8 mouse cellular contexts compared by ENCODE assay signal in the genomic region with DNA sequence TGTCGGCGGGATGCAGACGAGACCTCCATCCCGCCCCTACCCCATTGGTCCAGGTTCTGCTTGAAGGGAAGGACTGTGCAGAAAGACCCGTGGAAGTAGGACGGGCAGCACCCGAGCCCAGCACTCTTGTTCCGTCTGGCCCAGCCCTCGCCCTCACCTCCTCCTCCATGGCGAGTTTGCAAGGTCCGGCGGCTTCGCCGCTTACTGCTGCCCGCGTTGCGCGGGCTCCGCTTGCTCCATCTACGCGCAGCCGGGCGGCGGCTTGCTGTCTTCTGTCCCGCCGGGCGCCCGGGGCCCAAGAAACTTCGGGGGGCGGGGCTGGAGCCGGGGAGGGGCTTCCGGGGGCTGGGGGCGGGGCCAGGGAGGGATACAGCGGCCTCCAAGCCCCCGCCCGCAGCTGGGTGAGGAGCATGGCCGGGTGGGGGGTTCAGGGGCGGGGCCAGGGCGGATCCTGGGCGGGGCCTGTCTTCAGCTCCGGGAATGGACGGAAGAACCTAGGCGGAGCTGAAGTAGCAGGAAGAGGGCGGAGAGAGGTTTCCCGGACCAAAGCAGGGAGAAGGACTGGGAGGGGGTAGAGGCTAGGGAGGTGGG. TPM values are rescaled to one million over a fixed set of nuclear protein-coding genes. Genes with fewer than 3 reads are reported as not detected.
DNase-seq lines count a peak whose midpoint lies in the region; ATAC-seq lines count a peak whose summit lies in the region.

Gene Plekho2, minus strand, starts transcription at position 260 of the 591 bp plus-strand sequence.

- H3K27me3 ChIP-seq in heart, embryonic 14.5 days (ENCODE audit: control insufficient read depth, insufficient read depth, low read length) = no peaks in the 10 kb centered on the region
- H3K27me3 ChIP-seq in liver, embryonic 15.5 days = no peaks in the 10 kb centered on the region
- H3K27me3 ChIP-seq in neural tube, embryonic 12.5 days (replicated peaks) = no peaks in the 10 kb centered on the region

- H3K9me3 ChIP-seq in heart, embryonic 14.5 days (ENCODE audit: control insufficient read depth, low read length) = no peaks in the 10 kb centered on the region
- H3K9me3 ChIP-seq in liver, embryonic 15.5 days (replicated peaks) = no peaks in the 10 kb centered on the region
- H3K9me3 ChIP-seq in neural tube, embryonic 12.5 days = no peaks in the 10 kb centered on the region

- peak; percentile 88 for DNase-seq in fibroblast of lung, adult 2 months (ENCODE audit: low read depth)
- peak; percentile 97 for DNase-seq in kidney, postnatal 14 days
- peak; percentile 84 for DNase-seq in telencephalon, adult 2 months (ENCODE audit: low read depth, low spot score)

- peak within 1 kb of the TSS; percentile 86 for H3K4me2 ChIP-seq in heart, embryonic 14.5 days (ENCODE audit: low read length)
- peak within 1 kb of the TSS; percentile 84 for H3K4me2 ChIP-seq in liver, embryonic 15.5 days
- peak within 1 kb of the TSS; percentile 68 for H3K4me2 ChIP-seq in neural tube, embryonic 12.5 days (replicated peaks)

- H3K27ac ChIP-seq in brown adipose tissue, adult 24 weeks (replicated peaks; ENCODE audit: low read depth, low read length) = peak within 1 kb of the TSS; percentile 97
- peak within 1 kb of the TSS; percentile 59 to 82 for H3K27ac ChIP-seq in heart, embryonic 14.5 days (replicated peaks in 1 of 2; ENCODE audit: control insufficient read depth in 1 of 2, insufficient read depth in 1 of 2, low read depth in 2 of 2, low read length in 2 of 2)
- peak within 1 kb of the TSS; percentile 96 for H3K27ac ChIP-seq in liver, embryonic 15.5 days (replicated peaks)
- H3K27ac ChIP-seq in neural tube, embryonic 12.5 days = peak within 1 kb of the TSS; percentile 50; the same call in 1 of the 2 replicates

- H3K4me3 ChIP-seq in brown adipose tissue, adult 24 weeks (ENCODE audit: insufficient read depth, low read depth, low read length) = peak within 1 kb of the TSS; percentile 92
- peak within 1 kb of the TSS; percentile 67 to 88 for H3K4me3 ChIP-seq in heart, embryonic 14.5 days (ENCODE audit: control insufficient read depth in 1 of 2, insufficient read depth in 1 of 2, low read depth in 1 of 2, low read length in 2 of 2)
- peak within 1 kb of the TSS; percentile 87 for H3K4me3 ChIP-seq in liver, embryonic 15.5 days (replicated peaks)
- H3K4me3 ChIP-seq in neural tube, embryonic 12.5 days = peak within 1 kb of the TSS; percentile 61

- ATAC-seq in CD4-positive, CD25-positive, alpha-beta regulatory T cell, adult 4 months = peak; percentile 73
- peak; percentile 94 for ATAC-seq in heart, embryonic 14.5 days (ENCODE audit: insufficient number of reproducible peaks, insufficient read depth, low FRiP score, low read depth)
- peak; percentile 77 for ATAC-seq in liver, embryonic 15.5 days (ENCODE audit: insufficient read depth)
- peak; percentile 94 for ATAC-seq in neural tube, embryonic 12.5 days (ENCODE audit: low FRiP score, low read depth)

- H3K4me1 ChIP-seq in brown adipose tissue, adult 24 weeks (ENCODE audit: control insufficient read depth, insufficient read depth, insufficient read length, low read length) = 0 out of 2 replicates have a peak, but pooled peaks cover 2% of the 10 kb centered on the region
- H3K4me1 ChIP-seq in heart, embryonic 14.5 days (ENCODE audit: control insufficient read depth in 2 of 2, insufficient read depth in 2 of 2, low read length in 2 of 2) = peaks cover 41 to 52% of the 10 kb centered on the region in 2 experiments
- H3K4me1 ChIP-seq in liver, embryonic 15.5 days (replicated peaks) = peaks cover 66% of the 10 kb centered on the region
- peaks cover 16% of the 10 kb centered on the region for H3K4me1 ChIP-seq in neural tube, embryonic 12.5 days

- H3K36me3 ChIP-seq in heart, embryonic 14.5 days (ENCODE audit: control insufficient read depth, insufficient read depth, low read length) = no peaks in the 10 kb centered on the region
- H3K36me3 ChIP-seq in liver, embryonic 15.5 days (replicated peaks) = peaks cover 16% of the 10 kb centered on the region
- no peaks in the 10 kb centered on the region for H3K36me3 ChIP-seq in neural tube, embryonic 12.5 days

- 2% methylated on average over 44 of the region's 45 CpGs for WGBS in heart, embryonic 14.5 days
- WGBS in liver, embryonic 15.5 days (ENCODE audit: insufficient replicate concordance) = under 1% methylated on average over 44 of the region's 45 CpGs
- under 1% methylated on average over 44 of the region's 45 CpGs for WGBS in neural tube, embryonic 12.5 days

- H3K9ac ChIP-seq in heart, embryonic 14.5 days (ENCODE audit: low read length) = peak within 1 kb of the TSS; percentile 82
- peak within 1 kb of the TSS; percentile 93 for H3K9ac ChIP-seq in liver, embryonic 15.5 days
- H3K9ac ChIP-seq in neural tube, embryonic 12.5 days = peak within 1 kb of the TSS; percentile 70

RNA-seq across cellular contexts. Expression of gene Plekho2, which starts in this region (rescaled TPM):
- 10 to 100 TPM; 53.6 to 81.0 TPM for polyA plus RNA-seq in CD4-positive, CD25-positive, alpha-beta regulatory T cell, adult 4 months (2017; shearing (Covaris generic))
- polyA plus RNA-seq in brown adipose tissue, adult 24 weeks (2012; ENCODE audit: insufficient read depth, insufficient read length, missing spikeins) = 6.2 and 7.5 TPM in 2 replicates
- polyA plus RNA-seq in heart, embryonic 14.5 days (2014; fragmentation: Nextera tagmentation; extraction: Ambion mirVana) = 8.8 and 9.8 TPM in 2 replicates
- polyA plus RNA-seq in liver, embryonic 15.5 days (2015; fragmentation: Nextera tagmentation; extraction: Ambion mirVana) = 27.0 and 27.3 TPM in 2 replicates
- 11.6 and 12.4 TPM in 2 replicates for polyA plus RNA-seq in neural tube, embryonic 12.5 days (2016; fragmentation: Nextera tagmentation; extraction: Ambion mirVana)

Comparison
In these comparisons a context has a peak if more than half of its experiments do, and no peak if none do; other contexts are left out.
1. Peak in every context shown above with its lines: DNase-seq, ATAC-seq, H3K4me3 ChIP-seq and H3K27ac ChIP-seq.